Mouse (Mus musculus) embryonic fibroblast, embryonic 13.5 days (primary cell): ENCODE measurements around the gene Ostf1. TPM values are rescaled to one million over a fixed set of nuclear protein-coding genes. Genes with fewer than 3 reads are reported as not detected.

ENCODE experiments used
- H3K27ac ChIP-seq: 2 replicates; pipeline ENCODE4 v1.5.1; 2012; ENCODE audit warnings: low read length, control low read depth, inconsistent platforms; ENCODE audit not compliant: insufficient read depth
- H3K4me1 ChIP-seq: 2 replicates; pipeline ENCODE4 v1.6.1; 2011; ENCODE audit warnings: low read length; ENCODE audit not compliant: control insufficient read depth, insufficient read depth
- H3K4me3 ChIP-seq: 2 replicates; pipeline ENCODE4 v1.5.1; 2011; ENCODE audit warnings: mild to moderate bottlenecking, control low read depth, low read length; ENCODE audit not compliant: insufficient read depth
- CTCF ChIP-seq: IDR thresholded peaks from 2 replicates; pipeline ENCODE4 v1.5.1; 2011; ENCODE audit warnings: mild to moderate bottlenecking, control low read depth, low read length, moderate library complexity, borderline replicate concordance; ENCODE audit not compliant: insufficient read depth
- POLR2A ChIP-seq: IDR thresholded peaks from 2 replicates; pipeline ENCODE4 v1.6.1; 2011; ENCODE audit warnings: low read depth, mild to moderate bottlenecking, control low read depth, low read length, moderate library complexity
- polyA plus RNA-seq: library from polyadenylated mRNA; stranded (reverse); fragments of >200 nt; gene quantifications from 2 replicates; pipeline ENCODE4 v1.2.4, GENCODE M21; 2011; ENCODE audit warnings: low read depth; ENCODE audit not compliant: missing spikeins, insufficient read length

The Ostf1 gene
- polyA plus RNA-seq, 1 experiment = 109 TPM

DNA sequence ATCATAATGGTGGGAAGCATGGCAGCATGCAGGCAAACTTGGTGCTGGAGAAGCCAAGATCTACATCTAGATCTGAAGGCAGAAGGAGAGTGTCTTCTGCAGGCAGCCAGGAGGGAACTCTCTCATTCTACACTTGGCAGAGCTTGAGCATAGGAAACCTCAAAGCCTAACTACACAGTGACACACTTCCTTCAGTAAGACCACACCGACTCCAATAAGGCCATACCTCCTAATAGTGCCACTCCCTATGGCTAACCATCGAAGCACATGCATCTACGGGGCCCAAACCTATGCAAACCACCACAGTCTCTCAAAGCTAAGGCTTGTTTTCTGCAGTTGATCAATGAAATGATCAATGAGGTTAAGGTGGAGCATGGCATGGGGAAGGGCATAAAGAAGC, 55.7 kb downstream of the Ostf1 start:
- TF ChIP-seq POLR2A (no peak), CTCF (no peak)
- Histone ChIP-seq H3K4me3 (no peak overlapping the region), H3K4me1 (no peaks in the 10 kb centered on the region), H3K27ac (no peak overlapping the region)

DNA sequence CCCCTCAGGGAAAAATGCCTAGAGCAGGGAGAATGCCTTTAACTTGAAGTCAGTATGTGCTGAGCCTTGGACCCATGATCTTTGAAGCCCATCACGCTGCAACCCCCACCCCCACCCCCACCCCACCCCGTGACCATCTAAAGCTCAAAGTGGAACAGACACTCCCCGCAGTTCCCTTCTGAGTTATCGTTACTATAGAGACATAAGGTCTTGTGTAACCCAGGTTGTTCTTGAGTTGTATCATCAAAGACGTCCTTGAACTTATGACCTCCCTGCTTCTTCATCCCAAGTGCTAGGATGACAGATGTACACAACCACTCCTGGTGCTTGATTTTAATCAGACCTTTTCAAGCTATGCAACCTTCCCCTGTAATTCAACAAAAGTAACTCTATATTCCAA, 57.7 kb downstream of the Ostf1 start:
- Histone ChIP-seq H3K27ac (no peak overlapping the region), H3K4me3 (no peak overlapping the region), H3K4me1 (no peaks in the 10 kb centered on the region)
- TF ChIP-seq POLR2A = no peak
- no peak for TF ChIP-seq CTCF

DNA sequence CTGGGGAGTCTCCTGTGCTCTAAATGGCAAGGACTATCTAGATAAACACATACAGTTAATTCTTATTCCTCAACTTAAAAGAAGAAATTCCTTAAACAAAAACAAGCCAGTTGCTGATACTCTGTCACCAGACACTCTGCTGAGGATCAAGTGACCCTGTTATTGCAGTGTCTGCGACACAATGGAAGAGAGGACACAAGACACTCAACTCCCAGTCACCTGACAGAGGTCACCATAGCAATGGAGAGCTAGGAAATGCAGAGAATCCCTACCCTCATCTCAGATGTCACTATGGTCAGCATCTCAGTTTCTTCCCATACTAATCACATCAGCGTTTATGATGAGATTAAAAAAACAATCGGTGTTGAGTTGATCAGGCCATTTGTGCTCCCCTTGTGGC, 58.2 kb downstream of the Ostf1 start:
- no peak overlapping the region for H3K27ac ChIP-seq
- no peak overlapping the region for H3K4me3 ChIP-seq
- TF ChIP-seq CTCF (no peak), POLR2A (no peak)
- H3K4me1 ChIP-seq = no peaks in the 10 kb centered on the region

DNA sequence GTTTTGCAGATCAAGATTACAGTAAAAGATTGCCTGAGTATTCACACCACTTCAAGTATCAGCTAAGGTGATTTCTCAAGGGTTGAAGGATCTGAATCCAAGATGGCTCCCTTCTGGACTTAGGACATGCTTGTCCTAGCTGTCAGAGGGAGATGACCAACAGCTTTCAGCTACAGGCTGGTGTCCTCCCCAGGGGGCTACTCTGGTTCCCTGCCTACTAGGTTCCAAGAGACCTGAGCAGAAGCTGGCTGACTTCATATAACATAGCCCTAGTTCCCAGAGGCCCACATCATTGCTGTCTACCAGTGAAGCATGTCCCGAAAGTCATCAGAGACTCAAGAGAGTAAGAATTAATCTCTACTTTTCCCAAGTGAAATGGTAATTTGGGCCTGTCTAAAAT, 62.1 kb downstream of the Ostf1 start:
- Histone ChIP-seq H3K27ac (no peak overlapping the region), H3K4me3 (no peak overlapping the region), H3K4me1 (no peaks in the 10 kb centered on the region)
- TF ChIP-seq POLR2A (no peak), CTCF (no peak)

DNA sequence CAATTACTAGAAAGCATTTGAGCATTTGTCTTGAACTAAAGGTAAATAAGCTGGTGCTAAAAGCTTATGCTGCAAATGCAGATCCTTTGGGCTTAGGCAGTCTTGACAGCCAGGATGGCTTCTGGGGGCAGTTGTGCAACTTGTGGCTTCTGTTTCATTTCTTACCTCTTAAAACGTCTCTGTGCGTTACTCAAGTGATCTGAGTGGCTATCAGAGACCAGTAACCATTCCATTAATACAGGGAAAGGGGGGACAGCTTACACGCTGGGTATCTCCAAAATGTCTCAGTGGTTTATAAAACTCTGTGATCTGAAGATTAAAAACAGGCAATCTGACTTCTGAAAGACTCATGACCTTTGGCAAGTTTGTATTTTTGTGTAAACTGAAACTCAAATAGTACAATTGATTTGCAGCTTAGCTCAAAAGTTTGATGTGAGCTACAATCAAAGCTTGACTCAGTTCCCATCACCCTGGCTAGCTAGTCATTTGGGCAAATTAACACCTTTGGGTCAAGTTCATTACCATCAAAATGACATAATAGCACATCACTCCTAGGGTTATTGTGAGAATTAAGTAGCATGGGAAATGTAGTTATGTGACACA, 62.7 kb downstream of the Ostf1 start:
- no peak for TF ChIP-seq POLR2A
- TF ChIP-seq CTCF = no peak
- no peak overlapping the region for H3K4me3 ChIP-seq
- H3K4me1 ChIP-seq = no peaks in the 10 kb centered on the region
- H3K27ac ChIP-seq = no peak overlapping the region

DNA sequence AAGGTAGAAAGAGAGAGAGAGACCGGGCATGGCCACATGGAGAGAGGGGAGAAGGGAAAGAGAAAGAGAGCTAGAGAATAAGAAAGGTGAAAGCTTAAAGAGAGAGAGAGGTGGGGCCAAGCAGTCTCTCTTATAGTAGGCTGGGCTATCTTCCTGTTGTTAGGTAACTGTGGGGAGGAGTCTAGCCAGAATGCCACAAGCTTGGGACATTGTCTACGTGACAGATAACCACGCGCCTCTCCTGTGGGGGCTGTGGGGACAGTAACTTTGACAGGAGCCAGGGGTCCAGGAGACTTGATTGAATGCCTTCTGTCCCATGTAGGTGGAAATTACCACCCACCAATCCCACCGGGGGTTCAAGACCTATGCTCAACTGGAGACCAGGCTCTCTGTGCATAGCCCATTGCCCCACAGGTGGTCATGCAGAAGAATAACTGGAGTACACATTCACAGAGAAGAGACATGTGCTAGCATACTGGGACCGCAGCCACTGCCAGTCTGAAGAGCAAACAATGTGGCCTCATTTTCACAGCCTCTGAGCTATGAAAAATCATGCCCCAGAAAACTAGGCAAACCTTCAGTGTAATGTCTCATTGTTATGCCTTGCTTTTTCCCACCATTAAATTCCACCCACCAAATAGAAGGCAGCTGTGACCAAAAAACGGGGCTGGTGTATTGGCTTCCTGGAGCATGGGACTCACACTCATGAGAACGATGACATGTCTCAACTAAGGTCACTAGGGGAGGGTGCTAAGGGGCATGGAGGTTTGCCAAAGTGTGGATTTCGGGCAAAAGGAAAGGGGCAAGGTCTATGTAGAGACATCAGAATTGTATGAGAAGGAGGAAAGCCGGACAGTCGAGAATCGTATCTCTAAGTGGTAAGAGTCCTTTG, 63.4 kb downstream of the Ostf1 start:
- TF ChIP-seq CTCF (no peak), POLR2A (no peak)
- H3K4me1 ChIP-seq = no peaks in the 10 kb centered on the region
- no peak overlapping the region for H3K27ac ChIP-seq
- H3K4me3 ChIP-seq = no peak overlapping the region

DNA sequence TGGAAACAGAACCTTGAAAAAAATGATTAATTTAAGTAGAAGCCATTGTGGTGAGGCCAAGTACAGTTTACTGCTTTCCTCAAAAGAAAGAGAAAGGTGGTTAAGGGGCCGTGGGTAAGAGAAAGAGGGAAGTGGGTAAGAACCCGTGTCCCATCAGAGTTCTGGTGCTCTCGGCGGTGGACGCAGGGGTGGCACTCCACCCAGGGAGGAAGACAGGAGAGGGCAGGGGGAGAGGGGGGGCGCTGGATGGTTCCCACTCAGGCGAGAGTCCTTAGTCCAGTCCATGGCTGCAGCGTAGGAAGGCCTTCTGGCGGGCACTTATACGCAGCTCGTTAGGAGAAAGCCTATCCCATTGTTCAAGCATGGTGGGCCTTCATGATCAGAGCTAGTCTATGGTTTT, 64.1 kb downstream of the Ostf1 start:
- H3K27ac ChIP-seq = no peak overlapping the region
- no peak for TF ChIP-seq POLR2A
- no peak for TF ChIP-seq CTCF
- H3K4me3 ChIP-seq = no peak overlapping the region
- no peaks in the 10 kb centered on the region for H3K4me1 ChIP-seq

DNA sequence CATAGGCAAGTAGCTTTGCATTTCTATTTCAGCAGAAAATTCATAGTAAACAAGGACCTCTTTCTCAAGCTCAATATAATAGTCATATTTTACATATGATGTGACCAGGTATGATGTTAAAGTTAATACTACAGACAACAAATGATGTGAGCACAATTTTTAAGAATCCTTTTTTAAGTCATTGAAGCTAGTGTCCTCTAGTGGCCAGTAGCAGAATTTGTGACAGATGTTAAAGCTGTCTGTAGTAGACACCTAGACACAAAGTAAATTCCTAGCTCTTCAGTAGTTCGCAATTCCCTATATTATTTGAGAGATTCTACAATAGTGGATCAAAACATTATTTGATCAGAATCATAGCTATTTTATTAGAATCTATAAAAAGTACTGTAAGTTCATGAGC, 73.9 kb downstream of the Ostf1 start:
- TF ChIP-seq CTCF = no peak
- no peak for TF ChIP-seq POLR2A
- Histone ChIP-seq H3K4me1 (no peaks in the 10 kb centered on the region), H3K4me3 (no peak overlapping the region), H3K27ac (no peak overlapping the region)

DNA sequence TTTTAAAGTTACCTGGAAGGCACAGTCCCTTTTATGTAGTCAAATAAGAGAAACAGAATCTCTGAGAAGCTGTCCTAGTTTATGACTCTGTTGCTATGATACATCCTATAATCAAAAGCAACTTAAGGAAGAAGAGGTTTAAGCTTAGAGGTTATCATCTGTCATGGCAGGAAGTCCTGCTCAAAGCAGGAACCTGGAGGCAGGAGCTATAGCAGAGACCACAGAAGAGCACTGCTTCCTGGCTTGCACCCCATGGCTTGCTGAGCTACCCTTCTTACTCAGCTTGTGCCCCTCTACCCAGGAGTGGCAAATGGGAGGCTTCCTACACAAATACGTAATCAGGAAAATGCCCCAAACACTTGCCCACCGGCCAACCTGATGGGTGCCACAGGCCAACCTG, 76.0 kb downstream of the Ostf1 start:
- no peak for TF ChIP-seq CTCF
- no peak for TF ChIP-seq POLR2A
- no peaks in the 10 kb centered on the region for H3K4me1 ChIP-seq
- H3K4me3 ChIP-seq = no peak overlapping the region
- H3K27ac ChIP-seq = no peak overlapping the region

DNA sequence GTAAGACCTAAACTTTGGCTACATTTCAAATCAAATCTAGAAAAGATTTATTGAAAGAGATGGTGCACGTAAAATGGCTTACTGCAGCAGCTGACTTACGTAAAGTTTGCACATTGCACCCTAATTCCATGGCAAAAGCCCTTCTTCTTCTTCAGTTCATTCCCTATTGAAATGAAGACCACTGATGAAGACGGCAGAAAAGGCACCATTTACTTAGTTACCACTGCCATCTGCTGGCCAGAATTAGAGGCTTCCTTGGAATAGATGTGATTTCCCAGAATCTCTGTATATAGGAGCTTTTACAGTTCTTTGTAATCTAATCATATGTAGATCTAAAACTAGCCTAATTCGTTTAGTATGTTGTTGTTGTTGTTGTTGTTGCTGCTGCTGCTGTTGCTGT, 83.0 kb downstream of the Ostf1 start:
- no peaks in the 10 kb centered on the region for H3K4me1 ChIP-seq
- TF ChIP-seq CTCF = no peak
- no peak for TF ChIP-seq POLR2A
- no peak overlapping the region for H3K4me3 ChIP-seq
- no peak overlapping the region for H3K27ac ChIP-seq

Other genes with a start within 250 kb of the Ostf1 start
- gene Nmrk1, start 127 bp upstream of the Ostf1 start, polyA plus RNA-seq = 11.4 and 17.5 TPM in 2 replicates
- gene Carnmt1, start 38.9 kb upstream of the Ostf1 start, polyA plus RNA-seq = 10.5 and 21.5 TPM in 2 replicates
- 18.3 and 19.3 TPM in 2 replicates for gene D030056L22Rik, start 81.4 kb upstream of the Ostf1 start, polyA plus RNA-seq
- 0.50 and 0.74 TPM in 2 replicates for gene Trpm6, start 118.2 kb upstream of the Ostf1 start, polyA plus RNA-seq